Mouse (Mus musculus): ENCODE measurements around the gene Cib3. TPM values are rescaled to one million over a fixed set of nuclear protein-coding genes. Genes with fewer than 3 reads are reported as not detected.

Gene Cib3
- under 1 TPM in 1 of 4 experiments, not detected in 3; 0.20 TPM for total RNA-seq (2022)

DNA sequence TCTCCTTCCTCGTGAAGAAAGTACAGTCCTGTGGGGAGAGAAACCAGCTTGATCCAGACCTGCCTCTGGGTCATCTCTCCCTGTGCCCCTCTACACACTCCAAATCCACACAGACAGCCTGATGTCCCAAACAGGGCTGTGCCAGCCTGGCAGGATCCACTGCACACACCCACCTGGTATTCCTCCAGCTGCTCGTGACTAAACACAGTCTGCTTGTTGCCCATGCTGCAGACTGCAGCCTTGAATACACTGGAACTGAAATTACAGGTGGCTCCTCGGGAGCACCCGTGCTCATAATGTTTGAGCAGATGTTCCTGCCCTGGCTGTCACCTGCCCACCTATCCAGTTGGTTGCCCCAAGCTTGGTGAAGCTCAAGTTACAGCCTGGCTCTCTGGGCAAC lies at the start of gene Cib3:
TSS of gene Cib3 (minus strand) at position 87 of the 400 bp plus-strand sequence.
- no peak for DNase-seq

DNA sequence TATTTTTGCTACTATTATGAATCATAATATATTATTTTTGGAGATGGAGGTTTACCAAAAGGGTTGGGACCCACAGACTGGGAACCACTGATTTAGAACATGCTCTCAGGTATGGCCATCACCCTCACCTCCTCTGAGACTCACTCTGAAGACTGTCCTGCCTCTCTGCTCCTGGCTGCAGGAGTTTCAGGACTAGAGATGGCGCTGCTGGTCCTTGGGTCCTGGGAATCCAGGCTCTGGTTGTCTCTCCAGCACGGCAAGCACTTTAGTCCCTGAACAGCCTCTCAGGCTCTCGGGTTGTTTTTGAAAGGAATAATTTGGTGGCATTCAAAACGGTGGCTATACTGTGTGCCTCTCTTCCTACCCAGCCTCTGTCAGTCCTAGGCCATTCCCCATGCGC lies 49.2 kb upstream of the Cib3 start:
- no peak for DNase-seq

DNA sequence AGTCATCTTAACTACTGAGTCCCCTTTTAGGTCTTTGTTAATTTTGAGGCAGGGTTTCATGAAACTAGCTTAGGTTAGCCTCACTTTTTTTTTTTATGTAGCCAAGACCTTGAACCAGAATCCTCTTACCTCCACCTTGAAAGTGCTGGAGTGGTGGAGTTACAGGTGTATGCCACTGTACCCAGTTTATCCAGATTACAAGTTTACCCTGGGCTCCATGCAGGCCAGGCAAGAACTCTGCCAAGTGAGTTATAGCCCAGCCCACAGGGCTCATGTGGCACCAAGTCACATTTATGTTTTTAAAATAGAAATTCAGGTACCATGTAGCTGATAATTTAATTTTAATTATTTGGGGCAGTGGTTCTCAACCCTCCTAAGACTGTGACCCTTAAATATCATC lies 48.8 kb upstream of the Cib3 start:
- DNase-seq = no peak

DNA sequence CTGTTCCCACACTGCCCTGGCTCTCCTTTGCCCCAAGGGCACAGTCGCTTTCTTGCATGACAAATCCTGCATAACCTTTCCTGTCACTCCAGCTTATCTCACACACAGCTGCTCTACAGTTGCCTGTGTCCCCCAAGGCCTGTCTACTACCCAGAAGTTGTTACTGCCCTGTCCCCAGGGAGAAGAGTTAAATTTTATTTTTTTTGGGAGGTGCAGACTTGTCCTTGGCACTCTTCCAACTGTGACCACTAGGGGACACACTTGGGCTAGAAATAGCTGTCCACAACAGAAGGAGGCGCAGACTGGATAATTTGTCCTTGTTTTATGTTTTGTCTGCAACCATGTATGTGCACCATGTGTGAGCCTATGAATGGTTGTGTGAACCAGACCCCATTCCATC lies 48.4 kb upstream of the Cib3 start:
- DNase-seq = peak; percentile 67

DNA sequence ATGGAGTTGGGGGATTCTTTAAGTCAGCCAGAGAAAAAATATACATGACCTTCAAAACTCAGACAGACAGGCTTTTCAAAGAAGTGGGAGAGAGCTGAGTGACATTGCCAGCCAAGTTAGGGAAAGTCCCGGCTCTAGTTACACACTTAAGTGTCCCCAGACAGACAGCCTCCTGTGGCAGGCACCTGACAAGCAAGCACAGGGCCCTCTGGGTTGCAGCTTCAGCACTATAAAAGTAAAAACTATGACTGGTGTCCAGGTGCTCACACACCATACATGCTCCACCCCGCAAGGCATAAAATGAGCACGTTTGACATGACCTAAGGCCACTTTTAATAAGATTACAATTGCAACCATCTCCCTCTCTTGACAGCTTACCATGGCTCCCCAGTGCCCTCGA lies 47.9 kb upstream of the Cib3 start:
- DNase-seq = no peak

DNA sequence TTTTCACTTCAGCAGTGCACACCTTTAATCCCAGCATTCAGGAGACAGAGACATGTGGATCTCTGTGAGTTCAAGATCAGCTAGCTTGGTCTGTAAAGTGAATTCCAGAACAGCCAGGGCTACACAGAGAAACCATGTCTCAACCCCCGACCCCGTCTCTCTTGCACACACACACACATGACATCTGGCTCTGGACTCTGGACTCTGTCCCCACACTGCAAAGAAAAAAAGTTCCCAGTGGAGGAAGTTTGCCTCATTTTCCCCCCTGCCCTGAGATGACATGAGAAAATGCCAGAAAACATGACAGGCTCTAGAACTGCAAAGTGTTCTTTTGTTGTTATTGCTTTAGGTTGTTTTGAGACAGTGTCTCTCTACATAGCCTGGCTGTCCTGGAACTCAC lies 47.2 kb upstream of the Cib3 start:
- DNase-seq = no peak

DNA sequence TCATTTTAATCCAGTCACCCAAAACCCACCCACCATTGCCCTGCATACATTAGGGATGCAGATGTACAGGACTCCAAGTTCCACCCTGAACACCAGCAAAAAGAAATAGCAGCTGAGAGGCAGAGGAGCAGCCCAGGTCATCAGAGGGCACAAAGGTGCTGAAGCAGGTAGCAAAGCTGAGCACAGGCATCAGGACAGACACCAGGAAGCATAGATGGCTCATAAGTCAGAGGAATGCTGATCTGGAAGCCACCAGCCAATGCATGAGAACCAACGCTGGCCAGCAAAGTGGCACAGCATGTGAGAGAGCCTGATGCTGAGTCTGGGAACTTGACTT lies 45.2 kb upstream of the Cib3 start:
- no peak for DNase-seq

DNA sequence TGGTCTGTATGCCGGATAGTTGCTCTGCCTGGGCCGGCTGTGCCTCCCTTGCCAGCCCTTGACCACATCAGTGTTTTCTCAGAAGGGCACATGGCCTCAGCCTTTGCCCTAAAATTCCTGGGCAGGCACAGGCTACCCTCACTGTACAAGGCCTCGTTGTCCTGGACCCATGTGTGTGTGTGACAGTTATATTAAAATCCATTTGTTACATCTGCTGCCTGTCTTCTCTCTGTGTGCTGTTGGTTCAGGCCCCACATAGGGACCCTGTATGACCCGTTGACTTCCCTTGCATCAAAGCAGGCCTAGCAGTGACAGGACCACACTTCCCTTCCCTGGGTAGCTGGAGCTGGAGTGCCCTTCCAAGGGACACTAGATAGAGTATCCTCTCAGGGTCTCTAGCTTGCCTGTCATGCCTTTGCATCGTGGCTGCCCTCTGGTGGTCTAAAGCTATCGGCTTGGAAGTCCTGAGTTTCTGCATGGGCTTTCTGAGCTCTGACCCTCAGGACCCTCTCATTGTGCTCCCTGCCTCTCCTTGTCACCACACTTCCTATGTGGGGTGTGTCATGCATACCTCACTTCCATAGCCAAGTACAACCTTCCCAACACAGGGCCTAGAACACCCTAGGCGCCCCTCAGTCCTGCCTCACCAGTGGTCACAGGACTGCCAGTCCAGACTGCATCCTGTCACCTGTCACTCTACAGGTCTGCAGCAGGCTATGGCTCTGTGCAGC lies 44.7 kb upstream of the Cib3 start:
- DNase-seq = no peak

DNA sequence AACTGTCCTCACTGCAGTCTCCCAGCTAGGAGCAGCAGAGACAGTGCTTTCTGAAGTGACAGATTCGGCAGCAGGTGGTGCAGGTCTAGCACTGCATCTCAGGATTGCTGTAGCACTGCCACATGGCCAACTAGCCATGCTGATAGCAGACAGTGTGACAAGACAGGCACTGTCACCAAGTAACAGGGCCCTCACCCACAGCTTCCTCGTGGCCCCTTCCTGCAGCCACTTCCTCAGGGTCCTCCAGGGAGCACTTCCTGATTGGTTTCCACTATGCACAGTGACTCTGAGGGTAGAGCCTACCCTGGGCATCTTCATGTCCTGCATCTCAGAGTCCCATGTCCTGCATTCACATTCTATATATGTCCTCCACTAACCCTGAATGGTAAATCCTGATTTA lies 32.0 kb upstream of the Cib3 start:
- DNase-seq = no peak

DNA sequence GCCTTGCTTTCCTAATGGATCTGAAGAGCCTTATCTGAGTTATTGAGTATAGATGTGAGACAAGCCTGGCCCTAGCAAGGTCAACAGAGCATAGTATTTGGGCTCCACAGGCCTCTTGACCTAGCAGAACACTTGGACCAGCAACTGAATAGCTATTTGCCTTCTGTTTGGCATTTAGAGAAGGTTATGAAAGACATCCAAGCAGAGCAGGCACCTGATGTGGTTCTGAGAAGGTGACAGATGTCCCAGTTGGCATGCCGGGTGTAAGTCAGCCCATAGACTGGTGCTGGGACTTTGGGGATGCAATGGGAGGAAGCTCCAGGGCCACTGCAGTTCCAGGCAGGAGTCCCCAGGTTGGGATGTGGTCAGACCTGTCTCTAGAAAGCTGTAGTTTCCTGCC lies 29.6 kb upstream of the Cib3 start:
- DNase-seq = no peak

DNA sequence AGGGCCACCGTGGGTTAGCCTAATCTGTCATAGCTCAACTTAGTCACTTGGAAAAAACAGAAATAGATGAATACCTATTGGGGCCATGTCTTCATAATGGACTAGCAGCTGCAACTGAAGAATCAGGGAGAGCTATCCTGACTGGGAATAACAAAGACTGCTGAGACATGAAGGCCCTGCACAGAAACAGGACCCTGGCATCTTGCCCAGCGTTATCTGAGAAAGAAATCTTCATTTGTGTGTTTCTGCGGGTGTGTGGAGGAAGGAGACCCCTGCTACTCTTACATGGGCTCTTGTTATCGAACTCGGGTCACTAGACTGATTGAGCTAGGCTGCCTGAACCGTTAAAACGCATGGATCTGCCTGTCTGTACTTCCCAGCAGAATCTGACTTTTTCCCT lies 28.3 kb upstream of the Cib3 start:
- no peak for DNase-seq

DNA sequence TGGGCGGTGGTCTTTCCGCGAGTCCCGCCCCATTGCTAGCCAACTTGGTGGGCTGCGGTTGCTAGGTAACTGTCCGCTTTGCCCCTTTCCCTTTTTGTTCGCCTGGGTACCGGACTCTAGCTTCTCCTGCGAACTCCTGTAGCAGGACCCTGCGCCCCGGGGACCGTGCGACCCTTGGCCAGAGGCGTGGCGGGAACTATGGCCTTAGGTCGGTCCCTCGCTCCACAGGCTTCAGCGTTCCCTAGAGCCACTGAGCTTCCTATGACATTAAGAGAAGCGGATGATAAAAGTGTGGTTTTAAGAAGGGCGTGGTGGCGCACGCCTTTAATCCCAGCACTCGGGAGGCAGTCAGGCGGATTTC lies 27.7 kb upstream of the Cib3 start:
- no peak for DNase-seq

DNA sequence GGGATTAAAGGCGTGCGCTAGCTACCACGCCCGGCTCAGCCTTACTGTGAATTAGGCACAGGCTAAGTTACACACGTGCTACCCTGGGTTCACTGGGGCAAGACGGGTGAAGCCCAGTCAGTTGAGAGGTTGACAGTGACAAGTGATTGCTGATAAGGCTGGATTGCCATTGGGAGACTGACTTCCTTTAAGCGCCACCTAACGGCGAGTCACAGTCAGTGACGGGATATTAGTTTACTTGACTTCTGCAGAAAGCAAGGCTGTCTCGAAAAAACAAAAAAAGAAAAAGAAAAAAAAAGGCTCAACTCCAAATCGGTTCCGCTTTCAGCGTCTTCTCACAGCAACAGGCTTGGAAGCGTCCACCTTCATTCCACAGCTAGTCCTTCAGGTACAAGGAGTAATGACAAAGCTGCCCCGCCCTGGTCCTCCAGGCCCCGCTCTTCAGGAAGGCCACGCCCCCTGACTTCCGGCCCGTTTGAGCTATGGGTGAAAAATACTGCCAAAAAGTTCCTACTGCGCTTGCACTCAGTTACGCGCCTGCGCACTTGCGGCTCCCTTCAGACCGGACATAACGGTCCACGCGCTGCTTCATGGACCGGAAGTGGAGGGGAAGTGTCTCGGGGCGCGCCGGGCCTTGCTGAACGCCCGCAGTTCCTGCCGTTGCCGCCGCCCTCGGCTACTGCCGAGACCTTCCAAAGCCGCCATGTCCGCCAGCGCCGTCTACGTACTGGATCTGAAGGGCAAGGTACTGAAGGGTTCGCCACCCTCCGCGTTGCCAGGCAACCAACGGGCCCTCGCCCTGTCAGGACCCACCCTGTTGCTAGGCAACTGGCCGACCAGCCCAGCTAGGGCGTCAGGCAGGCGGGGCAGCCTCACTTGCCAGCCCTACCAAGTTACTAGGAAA lies 27.1 kb upstream of the Cib3 start, which contains the start of gene Ap1m1:
TSS of gene Ap1m1 (plus strand) at position 520 of the 904 bp plus-strand sequence.
- DNase-seq = peak; percentile 98

DNA sequence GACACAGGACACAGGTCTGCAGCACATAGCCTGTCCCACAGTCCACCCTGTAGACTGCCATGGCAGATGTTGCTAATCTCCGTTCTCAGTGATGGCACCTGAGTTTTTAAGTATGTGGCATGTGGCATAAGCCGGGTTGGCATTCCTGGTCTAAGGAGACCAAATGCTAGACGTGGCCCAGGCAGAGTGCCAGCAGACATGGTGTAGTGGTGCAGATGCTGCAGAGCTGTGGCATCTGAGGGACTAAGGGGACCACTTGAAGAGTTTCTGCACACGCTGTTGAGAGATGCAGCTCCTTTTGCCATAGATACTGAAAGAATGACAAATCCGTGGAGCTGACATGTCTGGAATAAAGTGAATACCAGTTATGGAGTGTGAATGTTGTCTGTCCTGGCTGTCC lies 10.0 kb upstream of the Cib3 start:
- DNase-seq = no peak

DNA sequence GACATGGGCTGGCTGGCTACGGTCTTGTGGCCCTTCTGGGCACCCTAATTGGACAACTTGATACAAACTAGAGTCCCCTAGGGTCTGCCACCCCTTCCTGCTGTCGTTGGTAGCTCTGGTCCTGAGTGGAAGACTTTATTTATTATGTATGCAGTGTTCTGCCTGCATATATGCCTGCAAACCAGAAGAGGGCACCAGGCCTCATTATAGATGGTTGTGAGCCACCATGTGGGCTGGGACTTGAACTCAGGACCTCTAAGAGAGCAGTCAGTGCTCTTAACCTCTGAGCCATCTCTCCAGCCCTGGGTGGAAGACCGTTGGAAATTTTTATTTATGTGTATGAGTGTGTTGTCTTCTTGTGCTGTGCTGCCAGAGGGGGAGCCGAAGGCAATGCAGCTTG lies 8.1 kb upstream of the Cib3 start:
- no peak for DNase-seq

DNA sequence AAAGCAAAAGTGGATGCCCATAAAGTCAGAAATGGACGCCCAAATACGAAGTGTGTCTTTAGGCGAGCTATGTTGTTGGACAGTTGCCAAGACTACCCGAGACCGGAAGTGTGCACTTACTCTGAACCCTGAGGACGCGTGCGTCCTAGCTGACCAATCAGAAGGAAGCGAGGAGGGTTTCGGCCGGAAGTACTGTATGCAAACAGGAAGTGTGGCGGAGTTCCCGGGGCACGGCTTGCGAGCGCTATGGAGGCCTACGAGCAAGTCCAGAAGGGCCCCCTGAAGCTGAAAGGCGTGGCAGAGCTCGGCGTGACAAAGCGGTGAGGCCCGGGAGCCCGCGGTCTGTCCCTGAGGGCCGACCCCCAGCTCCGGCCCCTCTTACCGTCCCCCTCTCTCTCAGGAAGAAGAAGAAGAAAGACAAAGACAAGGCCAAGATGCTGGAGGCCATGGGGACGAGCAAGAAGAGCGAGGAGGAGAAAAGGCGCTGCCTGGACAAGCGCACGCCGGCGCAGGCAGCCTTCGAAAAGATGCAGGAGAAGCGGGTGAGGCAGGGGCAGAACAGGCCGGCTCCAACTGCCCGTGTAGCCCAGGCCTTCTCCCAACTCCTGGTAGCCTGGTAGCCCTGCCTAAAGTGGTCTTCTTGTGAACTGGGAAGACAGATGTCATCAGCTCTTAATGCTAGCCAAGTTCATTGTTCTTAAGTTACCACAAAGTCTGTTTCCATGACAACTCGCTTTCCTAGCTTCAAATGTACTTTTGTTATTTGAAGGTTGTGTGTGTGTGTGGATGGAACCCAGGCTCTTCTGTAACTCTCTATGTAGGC lies 7.1 kb upstream of the Cib3 start, which contains the start of gene Fam32a:
TSS of gene Fam32a (plus strand) at position 190 of the 823 bp plus-strand sequence.
- DNase-seq = peak; percentile 87

DNA sequence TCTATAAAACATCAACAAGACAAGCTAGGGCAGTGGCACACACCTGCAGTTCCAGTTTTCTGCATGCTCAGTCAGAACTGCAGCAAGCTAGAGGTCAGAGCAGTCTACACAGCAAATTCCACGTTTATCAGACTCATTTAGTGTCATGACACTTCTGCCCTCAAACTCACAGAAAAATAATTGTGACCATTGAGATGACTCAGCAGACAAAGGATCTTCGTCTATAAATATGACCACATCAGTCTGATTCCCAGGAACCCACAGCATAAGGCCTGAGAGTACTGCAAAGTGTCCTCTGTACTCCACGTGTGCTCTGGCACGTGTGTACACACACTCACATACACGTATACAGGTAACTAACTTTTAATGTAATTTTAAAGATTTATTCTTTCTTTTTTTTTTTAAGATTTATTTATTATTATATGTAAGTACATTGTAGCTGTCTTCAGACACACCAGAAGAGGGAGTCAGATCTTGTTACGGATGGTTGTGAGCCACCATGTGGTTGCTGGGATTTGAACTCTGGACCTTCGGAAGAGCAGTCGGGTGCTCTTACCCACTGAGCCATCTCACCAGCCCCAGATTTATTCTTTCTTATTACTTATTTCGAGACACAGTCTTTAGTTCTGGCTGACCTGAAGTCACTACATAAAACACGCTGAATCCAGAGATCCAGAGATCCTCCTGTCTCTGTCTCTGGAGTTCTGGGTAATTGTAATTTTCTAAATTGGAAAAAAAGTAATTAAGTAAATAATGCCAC lies 6.3 kb upstream of the Cib3 start:
- no peak for DNase-seq

DNA sequence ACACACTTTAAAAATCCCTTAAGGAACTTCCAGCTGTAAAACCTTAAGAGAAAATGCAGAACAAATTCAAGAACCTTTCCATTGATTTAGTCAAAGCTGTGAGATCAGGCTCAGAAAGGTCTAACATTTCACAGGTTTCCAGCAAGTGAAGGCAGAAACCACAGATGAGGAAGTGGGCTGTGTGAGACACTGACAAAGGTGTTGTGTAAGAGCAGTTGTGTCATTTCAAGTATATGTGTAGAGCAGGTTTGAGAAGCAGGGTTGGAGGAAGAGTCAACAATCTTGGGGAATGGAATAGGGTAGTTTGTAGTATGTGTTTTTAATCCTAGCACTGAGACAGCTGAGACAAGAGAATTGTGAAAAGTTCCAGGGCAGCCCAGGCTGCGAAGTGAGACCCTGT lies 3.2 kb upstream of the Cib3 start:
- no peak for DNase-seq

DNA sequence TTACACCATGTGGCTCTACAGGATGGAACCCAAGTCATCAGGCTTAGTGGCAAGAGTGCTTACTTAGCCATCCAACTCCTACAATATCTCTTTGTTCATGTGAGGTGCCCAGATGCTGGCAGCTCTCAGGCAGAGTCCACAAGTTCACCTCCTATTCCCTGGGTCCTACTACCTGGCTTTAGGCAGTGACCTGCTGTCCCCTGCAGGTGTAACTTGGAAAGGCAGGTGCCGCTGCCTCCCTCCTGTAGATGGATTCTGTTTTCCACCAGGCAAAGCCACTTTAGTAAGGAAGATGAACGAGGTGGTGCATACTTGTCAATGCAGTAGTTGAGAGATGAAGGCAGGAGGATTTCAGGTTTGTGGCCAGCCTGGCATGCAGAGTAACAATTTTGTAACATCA lies 2.4 kb upstream of the Cib3 start:
- DNase-seq = no peak

DNA sequence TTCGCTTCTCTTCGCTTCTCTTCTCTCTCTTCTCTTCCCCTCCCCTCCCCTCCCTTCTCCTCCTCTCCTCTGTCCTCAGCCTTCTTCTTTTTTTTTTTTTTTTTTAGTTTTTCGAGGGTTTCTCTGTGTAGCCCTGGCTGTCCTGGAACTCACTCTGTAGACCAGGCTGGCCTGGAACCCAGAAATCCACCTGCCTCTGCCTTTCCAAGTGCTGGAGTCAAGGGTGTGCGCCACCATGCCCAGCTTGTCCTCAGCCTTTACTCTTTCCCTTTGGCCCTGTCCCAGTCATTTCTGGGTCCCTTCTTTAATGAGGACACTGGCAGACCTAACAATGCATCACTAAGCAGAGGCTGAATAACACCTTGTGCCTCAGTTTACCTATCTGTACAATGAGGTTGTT lies 899 bp upstream of the Cib3 start, which contains the start of gene Gm11034:
TSS of gene Gm11034 (minus strand) at position 101 of the 400 bp plus-strand sequence.
- DNase-seq = no peak

DNA sequence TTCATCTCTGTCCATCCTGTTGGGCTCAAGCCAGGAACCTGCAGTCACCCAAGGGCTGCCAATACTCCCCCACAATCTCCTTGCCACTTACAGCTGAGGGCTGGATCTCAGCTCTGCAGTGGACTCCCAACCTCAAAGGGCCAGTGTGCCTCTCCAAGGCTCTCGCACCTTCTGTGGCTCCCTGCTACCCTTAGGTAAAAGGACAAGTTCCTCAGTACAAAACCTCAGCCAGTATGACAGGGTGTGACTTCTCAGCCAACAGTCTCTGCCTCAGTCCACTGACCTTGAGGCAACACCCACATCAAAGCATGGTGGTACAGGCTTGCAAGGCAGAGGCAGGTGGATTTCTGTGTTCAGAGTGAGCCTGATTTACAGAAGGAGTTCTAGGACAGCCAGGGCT lies 791 bp downstream of the Cib3 start:
- no peak for DNase-seq

DNA sequence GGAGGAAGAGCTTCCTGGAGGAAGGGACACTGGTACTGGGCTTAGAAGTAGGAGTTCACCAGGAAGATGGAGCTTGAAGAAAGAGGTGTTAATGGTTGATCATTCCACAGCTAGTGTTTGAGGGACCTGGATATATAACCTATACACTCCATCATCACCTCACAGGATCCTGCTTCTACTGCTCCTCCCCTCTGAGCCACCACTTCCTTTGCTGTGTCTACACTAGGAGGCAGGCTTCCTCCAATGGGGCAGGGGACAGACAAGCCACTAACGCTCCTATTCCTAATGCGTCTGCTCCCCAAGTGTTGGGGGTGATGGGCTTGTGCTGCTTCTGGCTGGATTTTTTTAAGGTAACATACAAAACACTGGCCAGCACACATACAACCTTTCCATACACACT lies 1.9 kb downstream of the Cib3 start:
- no peak for DNase-seq

All from adrenal gland, adult 8-10 months (tissue).